Mouse (Mus musculus) kidney, embryonic 15.5 days (tissue): ENCODE measurements around the gene Dnm3. TPM values are rescaled to one million over a fixed set of nuclear protein-coding genes. Genes with fewer than 3 reads are reported as not detected.

Experiments
- ATAC-seq: fragments of 200-750 bp; cut with Nextera tagmentation; replicated peaks from 2 replicates; pipeline ENCODE4 v1.8.0; 2017; ENCODE audit warnings: moderate TSS enrichment; ENCODE audit not compliant: low FRiP score
- H3K27ac ChIP-seq: fragments of 300-500 bp; sonication (generic); 2 replicates; pipeline ENCODE4 v1.5.1; 2015; ENCODE audit warnings: mild to moderate bottlenecking, inconsistent platforms
- H3K27me3 ChIP-seq: fragments of 300-500 bp; sonication (generic); 2 replicates; pipeline ENCODE4 v1.6.1; 2015; ENCODE audit warnings: inconsistent platforms
- H3K36me3 ChIP-seq: fragments of 300-500 bp; sonication (generic); 2 replicates; pipeline ENCODE4 v1.6.1; 2015; ENCODE audit warnings: inconsistent platforms
- H3K4me1 ChIP-seq: fragments of 300-500 bp; sonication (generic); 2 replicates; pipeline ENCODE4 v1.6.1; 2015; ENCODE audit warnings: inconsistent platforms
- H3K4me2 ChIP-seq: fragments of 300-500 bp; sonication (generic); 2 replicates; pipeline ENCODE4 v1.6.1; 2015; ENCODE audit warnings: moderate library complexity, mild to moderate bottlenecking, inconsistent platforms
- H3K4me3 ChIP-seq: fragments of 300-500 bp; sonication (generic); replicated peaks from 2 replicates; pipeline ENCODE4 v1.5.1; 2015; ENCODE audit warnings: mild to moderate bottlenecking, inconsistent platforms
- H3K9ac ChIP-seq: fragments of 300-500 bp; sonication (generic); 2 replicates; pipeline ENCODE4 v1.6.1; 2015; ENCODE audit warnings: mild to moderate bottlenecking, inconsistent platforms
- H3K9me3 ChIP-seq: fragments of 300-500 bp; sonication (generic); replicated peaks from 2 replicates; pipeline ENCODE4 v1.6.1; 2016; ENCODE audit warnings: inconsistent platforms
- WGBS: fragments of 180-500 bp; shearing (Covaris S2); methylation state at CpG from one replicate; pipeline ENCODE4 v1.1.7; 2015; ENCODE audit warnings: mixed read lengths; 5-methylcytosine and 5-hydroxymethylcytosine counted together
- polyA plus RNA-seq: library from polyadenylated mRNA; unstranded; fragments of >200 nt; fragmentation: Nextera tagmentation; extraction: Ambion mirVana; gene quantifications from 2 replicates; pipeline ENCODE4 v1.2.1, GENCODE M21; 2015

Gene Dnm3
- polyA plus RNA-seq, 1 experiment from 2014 or later: 7.6 TPM

- ATAC-seq: no peak
- H3K9ac ChIP-seq: no peak overlapping the region
- H3K4me1 ChIP-seq: 0 out of 2 replicates have a peak, but pooled peaks cover 3% of the 10 kb centered on the region
- H3K36me3 ChIP-seq: no peaks in the 10 kb centered on the region
- no peak overlapping the region for H3K27ac ChIP-seq
- H3K9me3 ChIP-seq: no peaks in the 10 kb centered on the region
- no peak overlapping the region for H3K4me3 ChIP-seq
- no peak overlapping the region for H3K4me2 ChIP-seq
- WGBS: 93% methylated on average over 7 of the region's 7 CpGs
- H3K27me3 ChIP-seq: no peaks in the 10 kb centered on the region
These were observed 335.5 kb downstream of the Dnm3 start for GRCm38 (mm10) chr1:162142285-162142684.

DNA sequence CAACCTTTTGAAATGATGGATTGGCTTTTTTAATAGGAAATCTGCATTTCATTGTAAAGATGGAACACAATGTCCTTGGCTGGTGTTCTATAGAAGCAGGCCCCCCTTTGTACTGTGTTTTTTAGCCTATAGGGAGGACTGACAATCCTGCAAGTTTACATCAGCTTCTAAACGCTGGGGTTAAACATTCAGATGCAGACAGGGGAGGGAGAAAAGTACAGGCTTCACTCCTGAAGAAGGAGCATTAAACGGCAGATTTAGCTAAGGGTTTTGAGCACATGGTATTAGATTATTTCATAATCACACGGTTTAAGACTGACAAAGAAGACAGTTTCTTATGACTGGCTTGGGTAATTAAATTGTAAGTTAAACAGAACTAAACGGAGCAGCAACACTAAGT lies 341.5 kb downstream of the Dnm3 start:
- 43% methylated on average over 4 of the region's 4 CpGs for WGBS
- H3K27ac ChIP-seq: no peak overlapping the region
- no peak overlapping the region for H3K4me3 ChIP-seq
- ATAC-seq: no peak
- no peaks in the 10 kb centered on the region for H3K9me3 ChIP-seq
- no peaks in the 10 kb centered on the region for H3K4me1 ChIP-seq
- no peak overlapping the region for H3K4me2 ChIP-seq
- no peak overlapping the region for H3K9ac ChIP-seq
- no peaks in the 10 kb centered on the region for H3K27me3 ChIP-seq
- no peaks in the 10 kb centered on the region for H3K36me3 ChIP-seq

- Histone ChIP-seq H3K4me1 (no peaks in the 10 kb centered on the region), H3K4me3 (no peak overlapping the region), H3K27ac (no peak overlapping the region), H3K4me2 (no peak overlapping the region), H3K9me3 (no peaks in the 10 kb centered on the region), H3K9ac (no peak overlapping the region), H3K27me3 (no peaks in the 10 kb centered on the region), H3K36me3 (no peaks in the 10 kb centered on the region)
- ATAC-seq: no peak
- 87% methylated on average over 11 of the region's 11 CpGs for WGBS
These were observed 342.2 kb downstream of the Dnm3 start for GRCm38 (mm10) chr1:162135451-162136213.

DNA sequence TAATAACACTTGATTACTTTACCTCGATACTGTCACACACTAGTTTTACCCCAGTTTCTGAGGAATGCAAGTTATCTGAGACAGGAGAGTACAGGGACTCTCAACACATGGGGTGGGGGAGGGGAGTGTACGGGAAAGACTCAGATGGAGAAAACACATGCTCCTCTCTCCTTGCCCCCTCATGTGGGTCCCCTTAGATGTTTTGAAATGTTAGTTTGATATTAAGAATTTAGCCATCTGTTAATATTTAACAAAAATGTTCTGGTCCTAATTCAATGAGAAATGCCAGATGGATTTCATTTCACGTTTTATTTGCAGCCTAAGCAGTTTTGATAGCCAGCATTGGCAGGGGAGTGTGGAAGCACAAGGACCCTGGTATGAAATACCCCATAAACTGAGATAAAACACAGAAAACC lies 343.2 kb downstream of the Dnm3 start:
- ATAC-seq: no peak
- WGBS: 59% methylated on average over 3 of the region's 3 CpGs
- no peaks in the 10 kb centered on the region for H3K36me3 ChIP-seq
- no peak overlapping the region for H3K9ac ChIP-seq
- H3K27me3 ChIP-seq: no peaks in the 10 kb centered on the region
- H3K9me3 ChIP-seq: no peaks in the 10 kb centered on the region
- 0 out of 2 replicates have a peak overlapping the region, but pooled peaks have one; percentile 4 for H3K27ac ChIP-seq
- no peaks in the 10 kb centered on the region for H3K4me1 ChIP-seq
- H3K4me2 ChIP-seq: no peak overlapping the region
- H3K4me3 ChIP-seq: no peak overlapping the region

DNA sequence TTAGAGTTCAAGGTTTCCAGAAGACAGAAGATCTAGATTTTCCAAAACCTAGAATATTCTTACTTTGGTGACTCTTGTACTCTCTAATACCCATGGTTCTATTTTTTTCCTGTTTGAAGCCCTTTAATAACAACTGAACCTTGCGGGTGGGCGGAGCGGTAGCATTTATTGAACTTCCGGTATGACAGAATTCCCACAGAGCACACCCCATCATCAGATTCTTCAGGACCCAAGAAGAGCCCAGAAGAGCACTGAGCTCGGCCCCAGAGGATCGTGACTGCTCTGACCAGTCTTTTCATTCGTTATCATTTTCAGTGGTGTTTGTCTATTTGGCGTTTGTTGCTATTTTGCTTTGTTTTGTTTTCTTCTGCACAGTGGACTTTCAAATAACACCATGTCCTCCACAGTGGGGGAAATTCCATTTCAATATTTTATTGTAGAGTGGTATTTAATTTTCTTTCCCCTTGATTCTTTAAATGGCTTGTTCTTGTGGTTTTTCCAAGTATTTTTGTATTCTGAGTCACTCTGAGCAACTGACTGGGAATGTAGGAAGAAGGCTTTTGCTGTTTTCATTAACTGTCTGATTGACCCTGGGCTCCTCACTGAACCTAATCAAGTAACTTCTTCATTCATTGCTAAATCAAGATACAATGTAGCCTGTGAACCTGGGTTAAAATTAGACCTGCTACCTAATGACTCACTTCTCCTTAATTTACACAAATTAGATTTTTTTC lies 344.8 kb downstream of the Dnm3 start:
- 92% methylated on average over 8 of the region's 8 CpGs for WGBS

DNA sequence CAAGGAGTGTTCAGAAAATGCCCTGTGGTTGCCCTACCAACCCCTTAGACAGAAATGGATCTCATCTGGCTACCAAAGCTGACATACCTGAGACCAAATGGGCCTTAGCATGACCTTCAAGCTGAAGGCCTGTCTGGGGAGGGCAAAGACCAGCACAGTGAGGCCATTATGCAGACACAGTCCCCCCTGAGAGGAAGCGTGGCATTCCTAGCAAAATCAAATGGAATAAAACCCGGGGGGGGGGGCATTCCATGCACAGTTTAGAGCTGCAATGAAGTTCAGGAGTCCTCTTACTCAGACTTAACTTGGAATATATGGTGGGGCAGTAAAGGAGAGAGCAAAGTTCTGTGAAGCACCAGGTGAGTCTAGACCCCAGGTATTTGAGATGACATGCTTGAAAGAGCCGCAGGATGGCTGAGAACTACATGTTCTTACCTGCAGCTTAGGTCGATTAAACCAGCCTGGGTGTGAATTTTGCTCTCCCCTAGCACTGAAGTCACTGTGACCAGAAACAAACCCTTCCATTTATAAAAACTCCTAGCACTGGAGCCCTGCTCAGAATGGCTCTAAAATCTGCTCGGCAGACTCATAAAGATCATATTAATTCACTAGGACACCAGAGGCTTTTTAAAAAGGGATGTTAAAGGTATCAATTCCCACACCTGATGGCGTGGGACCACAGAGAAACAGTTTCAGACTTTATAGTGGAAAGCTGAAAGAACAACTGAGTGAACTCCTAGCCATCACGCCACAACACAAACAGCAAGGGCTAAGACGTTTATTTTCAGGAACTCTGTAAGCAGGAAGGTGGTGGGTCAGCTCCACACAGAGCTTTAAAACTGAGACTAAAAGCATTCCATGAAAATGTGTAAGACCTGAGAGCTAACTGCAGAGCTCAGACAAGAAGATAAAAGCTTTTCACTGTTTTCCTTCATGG lies 350.7 kb downstream of the Dnm3 start:
- ATAC-seq: peak; percentile 22; the same call in 1 of the 2 replicates
- Histone ChIP-seq H3K9ac (no peak overlapping the region), H3K27ac (no peak overlapping the region), H3K36me3 (no peaks in the 10 kb centered on the region), H3K4me2 (no peak overlapping the region), H3K27me3 (no peaks in the 10 kb centered on the region), H3K4me1 (peaks cover 12% of the 10 kb centered on the region), H3K9me3 (no peaks in the 10 kb centered on the region), H3K4me3 (no peak overlapping the region)
- 55% methylated on average over 8 of the region's 8 CpGs for WGBS

More for the DNA sequence above, 344.8 kb downstream of the Dnm3 start:
- Histone ChIP-seq H3K9ac (no peak overlapping the region), H3K36me3 (no peaks in the 10 kb centered on the region), H3K27me3 (no peaks in the 10 kb centered on the region), H3K4me3 (no peak overlapping the region), H3K4me1 (no peaks in the 10 kb centered on the region), H3K27ac (no peak overlapping the region), H3K4me2 (no peak overlapping the region), H3K9me3 (no peaks in the 10 kb centered on the region)
- ATAC-seq: no peak

GRCm38 (mm10) chr1:162124396-162124795 lies 353.4 kb downstream of the Dnm3 start:
- no peak overlapping the region for H3K4me2 ChIP-seq

GRCm38 (mm10) chr1:162121441-162122200 lies 356.2 kb downstream of the Dnm3 start:
- 39% methylated on average over 7 of the region's 7 CpGs for WGBS

More at GRCm38 (mm10) chr1:162124396-162124795, 353.4 kb downstream of the Dnm3 start:
- no peak for ATAC-seq
- no peak overlapping the region for H3K4me3 ChIP-seq
- WGBS: 79% methylated on average over 3 of the region's 3 CpGs
- no peaks in the 10 kb centered on the region for H3K27me3 ChIP-seq
- H3K36me3 ChIP-seq: no peaks in the 10 kb centered on the region
- H3K9me3 ChIP-seq: no peaks in the 10 kb centered on the region
- H3K4me1 ChIP-seq: peaks cover 13% of the 10 kb centered on the region
- H3K9ac ChIP-seq: no peak overlapping the region
- no peak overlapping the region for H3K27ac ChIP-seq

DNA sequence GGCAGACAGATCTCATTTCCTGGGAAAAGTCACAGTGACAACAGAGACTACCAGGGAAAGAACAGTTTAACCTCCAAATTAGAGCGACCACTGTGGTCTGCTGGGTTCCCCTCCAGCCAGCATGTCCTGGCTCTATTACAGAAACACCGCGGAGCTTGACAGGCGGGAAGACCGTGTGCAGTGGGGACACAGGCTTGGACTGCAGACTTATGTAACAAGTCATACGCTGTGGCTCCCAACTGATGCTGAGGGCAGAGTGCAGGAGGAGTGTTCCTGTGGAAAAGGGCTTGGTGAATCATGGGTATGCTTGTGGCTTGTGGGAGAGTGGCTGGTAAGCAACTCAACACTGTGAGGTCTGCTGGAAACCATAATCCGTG lies 368.4 kb downstream of the Dnm3 start:
- Histone ChIP-seq H3K4me3 (no peak overlapping the region), H3K9ac (no peak overlapping the region), H3K36me3 (no peaks in the 10 kb centered on the region), H3K4me2 (no peak overlapping the region), H3K27me3 (no peaks in the 10 kb centered on the region), H3K27ac (no peak overlapping the region), H3K4me1 (no peaks in the 10 kb centered on the region), H3K9me3 (no peaks in the 10 kb centered on the region)
- peak; percentile 70; the same call in 1 of the 2 replicates for ATAC-seq
- WGBS: 76% methylated on average over 7 of the region's 7 CpGs

More at GRCm38 (mm10) chr1:162121441-162122200, 356.2 kb downstream of the Dnm3 start:
- Histone ChIP-seq H3K9ac (no peak overlapping the region), H3K4me2 (no peak overlapping the region), H3K36me3 (no peaks in the 10 kb centered on the region), H3K27me3 (no peaks in the 10 kb centered on the region), H3K27ac (peak overlapping the region; percentile 66), H3K4me1 (peaks cover 6% of the 10 kb centered on the region), H3K9me3 (no peaks in the 10 kb centered on the region), H3K4me3 (no peak overlapping the region)
- peak; percentile 40; the same call in 1 of the 2 replicates for ATAC-seq

DNA sequence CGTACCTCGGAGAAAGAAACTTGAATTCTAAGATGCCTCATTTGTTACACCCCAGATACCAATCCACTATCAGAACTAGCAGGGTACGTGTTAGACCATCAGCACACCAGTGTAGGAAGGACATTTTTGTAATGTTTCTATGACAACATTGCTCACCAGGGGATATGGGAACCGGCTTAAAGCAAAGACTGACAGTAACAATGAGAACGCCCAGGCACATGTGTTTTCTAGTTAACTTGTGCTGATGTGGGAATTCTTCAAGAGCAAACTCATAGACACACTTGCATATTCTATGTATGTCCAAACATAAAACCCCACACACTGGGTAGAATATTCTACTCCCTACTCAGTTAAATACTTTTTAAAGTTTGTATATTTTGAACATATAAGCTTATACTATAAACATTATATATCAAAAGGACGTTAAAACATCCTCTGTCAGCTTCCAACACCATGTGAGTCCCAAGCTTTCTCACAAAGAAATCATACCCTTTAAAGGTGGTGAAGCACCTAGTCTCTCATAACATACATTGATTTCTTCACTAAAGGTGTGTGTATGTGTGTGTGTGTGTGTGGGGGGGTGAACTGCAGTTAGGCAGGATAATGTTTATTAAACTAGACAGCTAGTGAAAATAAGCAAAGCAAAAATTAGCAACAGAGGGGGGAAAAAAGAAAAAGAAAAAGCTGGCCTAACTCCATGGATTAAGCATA lies 369.0 kb downstream of the Dnm3 start:
- no peak for ATAC-seq
- Histone ChIP-seq H3K27ac (no peak overlapping the region), H3K27me3 (no peaks in the 10 kb centered on the region), H3K4me3 (no peak overlapping the region), H3K4me2 (no peak overlapping the region), H3K4me1 (no peaks in the 10 kb centered on the region), H3K36me3 (no peaks in the 10 kb centered on the region), H3K9me3 (no peaks in the 10 kb centered on the region), H3K9ac (no peak overlapping the region)
- WGBS: 76% methylated on average over 6 of the region's 6 CpGs
